Mouse (Mus musculus) adrenal gland, postnatal 0 days (tissue): ENCODE measurements around the gene Hdlbp. TPM values are rescaled to one million over a fixed set of nuclear protein-coding genes. Genes with fewer than 3 reads are reported as not detected.

ENCODE experiments used
- polyA plus RNA-seq: library from polyadenylated mRNA; unstranded; fragments of >200 nt; fragmentation: Nextera tagmentation; extraction: Ambion mirVana; gene quantifications from 2 replicates; pipeline ENCODE4 v1.2.1, GENCODE M21; 2015

Hdlbp gene
- polyA plus RNA-seq: 92.2 and 145 TPM in 2 replicates

GRCm38 (mm10) chr1:93478586-93479475 lies at the start of gene Hdlbp:
Gene Hdlbp (minus strand): TSS chr1:93478815.

DNA sequence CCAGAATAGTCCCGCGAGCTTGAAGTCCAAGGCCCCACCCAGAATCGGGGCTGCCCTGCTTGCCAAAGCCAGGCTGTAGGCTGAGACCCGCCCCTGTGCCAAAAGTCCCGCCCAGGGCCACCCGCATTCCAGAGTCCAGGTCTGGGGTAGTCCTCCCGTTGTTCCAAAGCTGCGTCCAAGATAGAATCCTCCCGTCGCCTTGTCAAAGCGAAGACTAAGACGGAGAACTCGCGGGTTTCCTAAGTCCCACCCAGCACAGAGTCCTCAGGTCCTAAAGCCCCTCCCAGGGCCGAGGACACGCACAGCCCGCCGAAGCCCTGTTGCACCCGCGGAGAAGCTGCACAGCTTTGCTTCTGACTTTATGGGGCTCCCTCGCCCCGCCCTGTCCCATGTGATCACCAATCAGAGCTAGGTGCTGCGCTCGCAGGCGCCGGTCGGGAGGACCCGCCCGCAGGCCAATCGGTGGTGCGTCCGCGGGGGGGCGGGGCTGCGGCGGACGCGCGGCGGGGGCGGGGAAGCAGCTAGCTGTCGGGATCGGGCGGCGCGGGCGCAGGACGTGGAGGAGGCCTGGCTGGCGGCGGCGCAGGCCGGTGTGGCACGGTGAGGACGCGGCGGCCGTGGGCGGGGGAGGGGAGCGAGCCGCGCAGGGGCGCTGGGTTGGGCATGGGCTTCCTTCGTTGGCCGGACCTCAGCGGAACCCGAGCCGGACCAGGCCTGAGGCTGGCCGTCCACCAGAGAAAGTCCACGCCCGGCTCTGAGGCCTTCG lies 33.2 kb upstream of the Hdlbp start, which contains the start of gene Farp2:
Gene Farp2 (plus strand): TSS at position 495 of the 766 bp plus-strand sequence.

GRCm38 (mm10) chr1:93373665-93374064 lies 105.0 kb downstream of the Hdlbp start, which contains the start of gene Ano7:
Gene Ano7 (plus strand): TSS chr1:93373930.

Other genes starting within 250 kb of the Hdlbp start
- 6.1 and 8.1 TPM in 2 replicates for gene Sned1, start 243.0 kb downstream of the Hdlbp start, polyA plus RNA-seq
- 30.9 and 33.3 TPM in 2 replicates for gene Mterf4, start 172.9 kb downstream of the Hdlbp start, polyA plus RNA-seq
- 31.6 and 46.4 TPM in 2 replicates for gene Ppp1r7, start 136.0 kb downstream of the Hdlbp start, polyA plus RNA-seq
- 3.3 and 4.2 TPM in 2 replicates for gene Pask, start 135.3 kb downstream of the Hdlbp start, polyA plus RNA-seq
- gene Ano7, start 104.9 kb downstream of the Hdlbp start, polyA plus RNA-seq: 0.19 and 0.39 TPM in 2 replicates
- gene Farp2, start 33.3 kb upstream of the Hdlbp start, polyA plus RNA-seq: 3.8 and 5.1 TPM in 2 replicates
- gene Stk25, start 179.8 kb upstream of the Hdlbp start, polyA plus RNA-seq: 135 and 159 TPM in 2 replicates
- gene Bok, start 206.8 kb upstream of the Hdlbp start, polyA plus RNA-seq: 54.1 and 62.1 TPM in 2 replicates